Mouse (Mus musculus): ENCODE measurements at regions not wholly inside any gene's neighbourhood (a gene's known extent, or its start where the extent isn't known, plus 50 kb on each side); places are given as distances from the start of the nearest gene placed in this dataset.

DNA sequence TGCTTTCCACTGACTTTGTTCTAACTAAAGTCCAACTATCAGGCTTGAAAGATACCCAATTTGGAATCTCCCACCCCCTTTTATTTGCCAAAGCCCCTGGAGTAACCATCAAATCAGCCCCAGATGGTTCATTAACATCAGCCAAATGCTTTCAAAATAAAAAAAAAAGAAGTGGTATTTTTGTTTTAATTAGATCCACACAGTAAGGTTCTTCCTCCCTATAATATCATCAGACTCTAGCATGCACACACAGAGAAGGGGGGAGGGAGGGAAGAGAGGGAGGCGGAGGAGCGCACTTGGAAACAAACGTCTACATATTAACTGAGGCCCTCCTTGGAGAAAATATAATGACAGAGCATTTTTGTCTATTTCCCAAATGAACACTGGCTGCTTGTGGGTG, 143.1 kb downstream of the Ttc8 start:
- TF ChIP-seq CHD2 (IDR thresholded peaks at IDR 0.05; ENCODE audit: low read depth, low read length): no peak
- TF ChIP-seq ZNF384 (IDR thresholded peaks at IDR 0.05; ENCODE audit: low read depth, low read length): no peak
- TF ChIP-seq HCFC1 (IDR thresholded peaks at IDR 0.05; ENCODE audit: borderline replicate concordance, insufficient read depth, low read length): no peak
- TF ChIP-seq ZC3H11A (IDR thresholded peaks at IDR 0.05; ENCODE audit: borderline replicate concordance, low read depth, low read length): no peak
- no peak for TF ChIP-seq MAFK (IDR thresholded peaks at IDR 0.05; ENCODE audit: insufficient read depth, low read depth, low read length)
